Comparison of ENCODE assay signal across 8 mouse cellular contexts in the genomic region with DNA sequence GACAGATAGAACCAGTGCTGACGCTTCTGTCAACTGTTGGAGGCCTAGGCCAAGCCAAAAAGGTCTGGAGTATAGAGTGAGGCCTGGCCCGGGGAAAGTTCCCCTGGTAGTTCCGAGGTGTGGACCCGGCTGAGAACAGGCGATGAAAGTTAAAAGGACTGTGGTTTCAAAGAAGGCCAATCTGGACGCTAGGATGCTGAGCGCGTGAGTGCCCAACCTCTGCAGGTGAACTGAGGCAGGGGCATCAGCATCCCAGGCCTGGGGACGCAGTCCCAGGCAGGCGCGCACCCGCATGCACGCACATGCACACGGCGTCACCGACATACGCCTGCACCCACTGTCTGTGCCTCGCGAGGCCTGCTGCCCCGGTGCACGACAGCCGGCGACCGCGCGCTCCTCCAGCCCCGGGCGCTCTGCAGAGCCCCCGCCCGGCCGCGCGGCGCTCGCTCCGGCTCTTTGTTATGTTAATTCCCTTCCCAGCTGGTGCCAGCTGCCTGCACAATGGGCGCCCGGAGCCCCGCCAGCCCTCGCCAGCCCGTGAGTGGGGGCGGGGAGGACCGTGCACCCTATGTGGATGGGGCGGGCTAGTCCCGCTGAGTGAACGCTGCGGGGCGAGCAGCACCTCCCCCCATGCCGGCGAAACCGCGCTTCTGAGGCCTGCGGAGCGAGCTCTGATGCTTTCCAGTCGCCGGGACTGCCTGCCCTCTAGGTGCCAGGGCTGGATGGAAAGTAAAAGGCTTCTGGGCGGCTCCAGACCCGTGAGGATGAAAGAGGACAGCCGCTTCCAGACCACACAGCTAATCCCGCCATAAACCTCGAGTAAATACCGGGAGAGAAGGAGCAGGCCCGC. TPM values are rescaled to one million over a fixed set of nuclear protein-coding genes. Genes with fewer than 3 reads are reported as not detected.
DNase-seq lines count a peak whose midpoint lies in the region; ATAC-seq lines count a peak whose summit lies in the region.
"Had no signal": no experiment of that assay in that cellular context is flagged by ENCODE, and none has a peak within 500 bp of the region (broad histone marks: within the 10 kb centered on the region; RNA-seq: fewer than 3 reads in every experiment).

No protein-coding gene starts in this region.

- 1% methylated on average over 63 of the region's 63 CpGs for WGBS in forebrain, embryonic 15.5 days
- 3% methylated on average over 63 of the region's 63 CpGs for WGBS in intestine, embryonic 14.5 days
- under 1% methylated on average over 63 of the region's 63 CpGs for WGBS in midbrain, embryonic 12.5 days

- peak overlapping the region; percentile 68 for H3K9ac ChIP-seq in forebrain, embryonic 15.5 days (replicated peaks)
- peak overlapping the region; percentile 48 for H3K9ac ChIP-seq in intestine, embryonic 14.5 days (ENCODE audit: low read length)
- peak overlapping the region; percentile 54 for H3K9ac ChIP-seq in midbrain, embryonic 12.5 days (replicated peaks)

- peak; percentile 86 for DNase-seq in ZHBTc4 (ENCODE audit: low read depth, low spot score)
- DNase-seq in cerebellum, adult 11 months: peak; percentile 71
- peak; percentile 89 for DNase-seq in intestine, embryonic 14.5 days (ENCODE audit: low spot score)
- peak; percentile 63 to 64 for DNase-seq in left cerebral cortex, postnatal 25 days (ENCODE audit: low spot score in 2 of 2)
- DNase-seq in telencephalon, adult 2 months (ENCODE audit: low read depth, low spot score): peak; percentile 33

- ATAC-seq in forebrain, embryonic 15.5 days (replicated peaks): peak; percentile 94
- ATAC-seq in intestine, embryonic 14.5 days (replicated peaks; ENCODE audit: low FRiP score, low TSS enrichment, low read depth): peak; percentile 65
- ATAC-seq in midbrain, embryonic 12.5 days (ENCODE audit: low FRiP score, low read depth): peak; percentile 95

- intact Hi-C loops in left cerebral cortex, postnatal 25 days (cut with DNase I): no loop called here

- H3K36me3 ChIP-seq in forebrain, embryonic 15.5 days: no peaks in the 10 kb centered on the region
- no peaks in the 10 kb centered on the region for H3K36me3 ChIP-seq in intestine, embryonic 14.5 days (ENCODE audit: control insufficient read depth, insufficient read depth, low read length)
- H3K36me3 ChIP-seq in midbrain, embryonic 12.5 days: no peaks in the 10 kb centered on the region

- H3K4me1 ChIP-seq in forebrain, embryonic 15.5 days: peaks cover 38% of the 10 kb centered on the region
- peaks cover 40% of the 10 kb centered on the region for H3K4me1 ChIP-seq in intestine, embryonic 14.5 days (replicated peaks; ENCODE audit: control insufficient read depth, insufficient read depth, low read length)
- peaks cover 48% of the 10 kb centered on the region for H3K4me1 ChIP-seq in midbrain, embryonic 12.5 days

- H3K27me3 ChIP-seq in forebrain, embryonic 15.5 days: no peaks in the 10 kb centered on the region
- peaks cover 2% of the 10 kb centered on the region; the same call in 1 of the 2 replicates for H3K27me3 ChIP-seq in intestine, embryonic 14.5 days (replicated peaks; ENCODE audit: control insufficient read depth, insufficient read depth, low read length)
- H3K27me3 ChIP-seq in midbrain, embryonic 12.5 days: peaks cover 40% of the 10 kb centered on the region

- peak overlapping the region; percentile 49 for H3K4me3 ChIP-seq in forebrain, embryonic 15.5 days
- H3K4me3 ChIP-seq in intestine, embryonic 14.5 days (ENCODE audit: low read depth, low read length): peak overlapping the region; percentile 37
- peak overlapping the region; percentile 39 for H3K4me3 ChIP-seq in midbrain, embryonic 12.5 days
- H3K4me3 ChIP-seq: erythroblast, embryonic 14.5 days had no signal

- H3K27ac ChIP-seq in forebrain, embryonic 15.5 days (replicated peaks): peak overlapping the region; percentile 94
- peak overlapping the region; percentile 88 for H3K27ac ChIP-seq in intestine, embryonic 14.5 days (ENCODE audit: low read depth)
- H3K27ac ChIP-seq in midbrain, embryonic 12.5 days (replicated peaks): peak overlapping the region; percentile 96

- peak overlapping the region; percentile 79 for H3K4me2 ChIP-seq in forebrain, embryonic 15.5 days (replicated peaks)
- H3K4me2 ChIP-seq in intestine, embryonic 14.5 days (ENCODE audit: low read length): peak overlapping the region; percentile 84
- peak overlapping the region; percentile 59 for H3K4me2 ChIP-seq in midbrain, embryonic 12.5 days (replicated peaks)

- no peaks in the 10 kb centered on the region for H3K9me3 ChIP-seq in forebrain, embryonic 15.5 days
- no peaks in the 10 kb centered on the region for H3K9me3 ChIP-seq in intestine, embryonic 14.5 days (ENCODE audit: control insufficient read depth, low read length)
- no peaks in the 10 kb centered on the region for H3K9me3 ChIP-seq in midbrain, embryonic 12.5 days

RNA-seq across cellular contexts. Expression of a gene that starts 21.0 kb away (rescaled TPM):
- polyA plus RNA-seq in forebrain, embryonic 15.5 days (2015; fragmentation: Nextera tagmentation; extraction: Ambion mirVana): 35.8 and 36.8 TPM in 2 replicates
- 20.2 and 20.7 TPM in 2 replicates for polyA plus RNA-seq in intestine, embryonic 14.5 days (2014; fragmentation: Nextera tagmentation; extraction: Ambion mirVana)
- total RNA-seq in left cerebral cortex, postnatal 25 days (2021): 10 to 100 TPM; 14.4 to 17.9 TPM
- 35.8 and 43.3 TPM in 2 replicates for polyA plus RNA-seq in midbrain, embryonic 12.5 days (2016; fragmentation: Nextera tagmentation; extraction: Ambion mirVana)

Comparison
In these comparisons a context has a peak if more than half of its experiments do, and no peak if none do; other contexts are left out.
1. Peak in every context shown above with its lines: DNase-seq, ATAC-seq, H3K4me3 ChIP-seq and H3K27ac ChIP-seq.
2. DNase-seq: peak in every context shown above with its lines; median percentile 89 in intestine, embryonic 14.5 days; 86 in ZHBTc4; 71 in cerebellum, adult 11 months; 64 in left cerebral cortex, postnatal 25 days; 33 in telencephalon, adult 2 months.